Mouse (Mus musculus): Measurements from ENCODE around the gene Rbms1.

- TF ChIP-seq TAL1 (IDR thresholded peaks at IDR 0.05; ENCODE audit: low read length) (no peak), GATA1 (IDR thresholded peaks at IDR 0.05; ENCODE audit: low read length) (no peak)
These were observed 23.3 kb upstream of the Rbms1 start for GRCm38 (mm10) chr2:60986286-60986685.

Data from erythroblast, embryonic 14.5 days (primary cell).